Mouse (Mus musculus) cerebellum, postnatal 14 days (tissue): ENCODE measurements around the gene Snx17.

Experiments
- DNase-seq, 2 experiments: peaks; one replicate each; pipeline ENCODE4 v3.0.0; 2021; ENCODE audit warnings: mixed read lengths in 2 of 2

Gene Snx17

GRCm38 (mm10) chr5:31192939-31193630 is at the start of gene Snx17, which contains the start of gene Eif2b4:
Gene Snx17, plus strand, starts transcription at chr5:31193227.
Gene Eif2b4, minus strand, starts transcription at chr5:31193430.
- peak; percentile 99 to 100 for DNase-seq

GRCm38 (mm10) chr5:31149781-31150180 is 43.2 kb upstream of the Snx17 start:
- DNase-seq = peak in 1 of 2 experiments; percentile 45

GRCm38 (mm10) chr5:31151746-31152145 is 41.3 kb upstream of the Snx17 start:
- DNase-seq = peak; percentile 47 to 63

GRCm38 (mm10) chr5:31153516-31154151 is 39.4 kb upstream of the Snx17 start:
- DNase-seq = peak in 1 of 2 experiments; percentile 22

- DNase-seq = peak; percentile 86 to 87
Measured at GRCm38 (mm10) chr5:31154152-31154553, 38.9 kb upstream of the Snx17 start, which contains the start of gene Mpv17. Gene Mpv17, minus strand, starts transcription at chr5:31154251.

GRCm38 (mm10) chr5:31162462-31162861 is 30.6 kb upstream of the Snx17 start:
- DNase-seq = no peak

- no peak for DNase-seq
Measured at GRCm38 (mm10) chr5:31164878-31165277, 28.1 kb upstream of the Snx17 start.

GRCm38 (mm10) chr5:31168630-31169029 is 24.4 kb upstream of the Snx17 start:
- no peak for DNase-seq

GRCm38 (mm10) chr5:31179301-31179765 is 13.7 kb upstream of the Snx17 start:
- peak in 1 of 2 experiments; percentile 56 for DNase-seq

- peak; percentile 98 for DNase-seq
Measured at GRCm38 (mm10) chr5:31179766-31180630, 13.0 kb upstream of the Snx17 start, which contains the start of the genes Gm29609 and Gtf3c2. Gene Gm29609, minus strand, starts transcription at chr5:31179911. Gene Gtf3c2, minus strand, starts transcription at chr5:31180144.

- DNase-seq = no peak
Measured at GRCm38 (mm10) chr5:31181183-31181770, 11.8 kb upstream of the Snx17 start.

GRCm38 (mm10) chr5:31183678-31184077 is 9.3 kb upstream of the Snx17 start:
- DNase-seq = no peak

- DNase-seq = no peak
Measured at GRCm38 (mm10) chr5:31188223-31188840, 4.7 kb upstream of the Snx17 start.

GRCm38 (mm10) chr5:31190201-31190600 is 2.8 kb upstream of the Snx17 start:
- DNase-seq = no peak

GRCm38 (mm10) chr5:31192045-31192938 is 735 bp upstream of the Snx17 start:
- no peak for DNase-seq

- DNase-seq = peak in 1 of 2 experiments; percentile 23
Measured at GRCm38 (mm10) chr5:31193631-31194281, 729 bp downstream of the Snx17 start.

GRCm38 (mm10) chr5:31194486-31195485 is 1.8 kb downstream of the Snx17 start:
- peak in 1 of 2 experiments; percentile 5 for DNase-seq

- DNase-seq = no peak
Measured at GRCm38 (mm10) chr5:31195671-31196070, 2.6 kb downstream of the Snx17 start.

GRCm38 (mm10) chr5:31196207-31196606 is 3.2 kb downstream of the Snx17 start:
- DNase-seq = no peak
